Mouse (Mus musculus): Measurements from ENCODE around the gene Tiam1. TPM values are rescaled to one million over a fixed set of nuclear protein-coding genes. Genes with fewer than 3 reads are reported as not detected.
A peak's percentile ranks its signal among the peaks of the same experiment; 100 is the strongest.

Tiam1 gene
- polyA plus RNA-seq, 1 experiment from 2014 or later, result 59.7 TPM

GRCm38 (mm10) chr16:89954114-89954513 is 189.5 kb downstream of the Tiam1 start:
- 68% methylated on average over 1 of the region's 1 CpGs for WGBS
- 0 out of 2 replicates have a peak overlapping the region, but pooled peaks have one; percentile 1 for H3K27ac ChIP-seq
- H3K4me2 ChIP-seq, result no peak overlapping the region

GRCm38 (mm10) chr16:89952821-89953220 is 190.7 kb downstream of the Tiam1 start:
- peaks cover 38% of the 10 kb centered on the region for H3K4me1 ChIP-seq (replicated peaks)
- H3K9ac ChIP-seq (replicated peaks), result no peak overlapping the region
- no peak for ATAC-seq (ENCODE audit: insufficient number of reproducible peaks, insufficient read depth, low FRiP score, low TSS enrichment, low read depth)
- no peaks in the 10 kb centered on the region for H3K27me3 ChIP-seq
- no peak overlapping the region for H3K4me2 ChIP-seq
- no peak overlapping the region for H3K4me3 ChIP-seq (replicated peaks)
- H3K36me3 ChIP-seq, result peaks cover 23% of the 10 kb centered on the region; the same call in 1 of the 2 replicates
- no peak overlapping the region for H3K27ac ChIP-seq
- no peaks in the 10 kb centered on the region for H3K9me3 ChIP-seq
- 80% methylated on average over 5 of the region's 5 CpGs for WGBS

More at GRCm38 (mm10) chr16:89954114-89954513, 189.5 kb downstream of the Tiam1 start:
- H3K9me3 ChIP-seq, result no peaks in the 10 kb centered on the region
- peaks cover 23% of the 10 kb centered on the region; the same call in 1 of the 2 replicates for H3K36me3 ChIP-seq
- H3K4me1 ChIP-seq (replicated peaks), result peaks cover 46% of the 10 kb centered on the region
- H3K9ac ChIP-seq (replicated peaks), result no peak overlapping the region
- no peak for ATAC-seq (ENCODE audit: insufficient number of reproducible peaks, insufficient read depth, low FRiP score, low TSS enrichment, low read depth)
- no peaks in the 10 kb centered on the region for H3K27me3 ChIP-seq
- no peak overlapping the region for H3K4me3 ChIP-seq (replicated peaks)

GRCm38 (mm10) chr16:89950754-89951153 is 192.8 kb downstream of the Tiam1 start:
- peaks cover 37% of the 10 kb centered on the region for H3K4me1 ChIP-seq (replicated peaks)
- no peak overlapping the region for H3K27ac ChIP-seq
- no peak for ATAC-seq (ENCODE audit: insufficient number of reproducible peaks, insufficient read depth, low FRiP score, low TSS enrichment, low read depth)
- H3K4me3 ChIP-seq (replicated peaks), result no peak overlapping the region
- 63% methylated on average over 8 of the region's 8 CpGs for WGBS
- peaks cover 23% of the 10 kb centered on the region; the same call in 1 of the 2 replicates for H3K36me3 ChIP-seq
- no peaks in the 10 kb centered on the region for H3K27me3 ChIP-seq
- no peak overlapping the region for H3K9ac ChIP-seq (replicated peaks)
- no peak overlapping the region for H3K4me2 ChIP-seq
- no peaks in the 10 kb centered on the region for H3K9me3 ChIP-seq

GRCm38 (mm10) chr16:89950251-89950650 is 193.3 kb downstream of the Tiam1 start:
- Histone ChIP-seq H3K36me3 (peaks cover 19% of the 10 kb centered on the region; the same call in 1 of the 2 replicates), H3K4me2 (no peak overlapping the region), H3K4me1 (replicated peaks) (peaks cover 42% of the 10 kb centered on the region), H3K27me3 (no peaks in the 10 kb centered on the region), H3K9me3 (no peaks in the 10 kb centered on the region), H3K4me3 (replicated peaks) (no peak overlapping the region), H3K9ac (replicated peaks) (no peak overlapping the region), H3K27ac (no peak overlapping the region)
- WGBS, result 86% methylated on average over 6 of the region's 6 CpGs
- ATAC-seq (ENCODE audit: insufficient number of reproducible peaks, insufficient read depth, low FRiP score, low TSS enrichment, low read depth), result no peak

- H3K4me3 ChIP-seq (replicated peaks), result no peak overlapping the region
- no peak for ATAC-seq (ENCODE audit: insufficient number of reproducible peaks, insufficient read depth, low FRiP score, low TSS enrichment, low read depth)
- peak overlapping the region; percentile 29; the same call in 1 of the 2 replicates for H3K27ac ChIP-seq
- H3K4me1 ChIP-seq (replicated peaks), result peaks cover 47% of the 10 kb centered on the region
- H3K9me3 ChIP-seq, result no peaks in the 10 kb centered on the region
- 96% methylated on average over 1 of the region's 1 CpGs for WGBS
- H3K9ac ChIP-seq (replicated peaks), result no peak overlapping the region
- H3K27me3 ChIP-seq, result no peaks in the 10 kb centered on the region
- peaks cover 11% of the 10 kb centered on the region; the same call in 1 of the 2 replicates for H3K36me3 ChIP-seq
- no peak overlapping the region for H3K4me2 ChIP-seq
These were observed 195.5 kb downstream of the Tiam1 start for GRCm38 (mm10) chr16:89948040-89948439.

- 89% methylated on average over 11 of the region's 11 CpGs for WGBS
- Histone ChIP-seq H3K9ac (replicated peaks) (no peak overlapping the region), H3K4me3 (replicated peaks) (no peak overlapping the region), H3K4me2 (no peak overlapping the region), H3K27me3 (no peaks in the 10 kb centered on the region), H3K36me3 (no peaks in the 10 kb centered on the region; the same call in 1 of the 2 replicates), H3K9me3 (no peaks in the 10 kb centered on the region), H3K4me1 (replicated peaks) (peaks cover 58% of the 10 kb centered on the region), H3K27ac (no peak overlapping the region)
- no peak for ATAC-seq (ENCODE audit: insufficient number of reproducible peaks, insufficient read depth, low FRiP score, low TSS enrichment, low read depth)
These were observed 196.8 kb downstream of the Tiam1 start for GRCm38 (mm10) chr16:89946816-89947215.

- H3K4me3 ChIP-seq (replicated peaks), result no peak overlapping the region
- ATAC-seq (ENCODE audit: insufficient number of reproducible peaks, insufficient read depth, low FRiP score, low TSS enrichment, low read depth), result peak; percentile 48; the same call in 1 of the 2 replicates
- no peaks in the 10 kb centered on the region; the same call in 1 of the 2 replicates for H3K36me3 ChIP-seq
- H3K9me3 ChIP-seq, result 0 out of 2 replicates have a peak, but pooled peaks cover 4% of the 10 kb centered on the region
- H3K27me3 ChIP-seq, result no peaks in the 10 kb centered on the region
- no peak overlapping the region for H3K9ac ChIP-seq (replicated peaks)
- 10% methylated on average over 19 of the region's 19 CpGs for WGBS
- peaks cover 59% of the 10 kb centered on the region for H3K4me1 ChIP-seq (replicated peaks)
- peak overlapping the region; percentile 64 for H3K27ac ChIP-seq
- peak overlapping the region; percentile 26 for H3K4me2 ChIP-seq
These were observed 198.8 kb downstream of the Tiam1 start for GRCm38 (mm10) chr16:89944604-89945283.

- 0 out of 2 replicates have a peak, but pooled peaks cover 4% of the 10 kb centered on the region for H3K9me3 ChIP-seq
- no peaks in the 10 kb centered on the region; the same call in 1 of the 2 replicates for H3K36me3 ChIP-seq
- no peaks in the 10 kb centered on the region for H3K27me3 ChIP-seq
- H3K4me3 ChIP-seq (replicated peaks), result no peak overlapping the region
- WGBS, result 16% methylated on average over 6 of the region's 6 CpGs
- no peak for ATAC-seq (ENCODE audit: insufficient number of reproducible peaks, insufficient read depth, low FRiP score, low TSS enrichment, low read depth)
- peak overlapping the region; percentile 26 for H3K4me2 ChIP-seq
- peak overlapping the region; percentile 64 for H3K27ac ChIP-seq
- H3K4me1 ChIP-seq (replicated peaks), result peaks cover 60% of the 10 kb centered on the region
- no peak overlapping the region for H3K9ac ChIP-seq (replicated peaks)
These were observed 199.5 kb downstream of the Tiam1 start for GRCm38 (mm10) chr16:89944050-89944449.

- H3K4me2 ChIP-seq, result 0 out of 2 replicates have a peak overlapping the region, but pooled peaks have one; percentile 26
- no peaks in the 10 kb centered on the region; the same call in 1 of the 2 replicates for H3K36me3 ChIP-seq
- 0 out of 2 replicates have a peak, but pooled peaks cover 4% of the 10 kb centered on the region for H3K9me3 ChIP-seq
- peak overlapping the region; percentile 28; the same call in 1 of the 2 replicates for H3K9ac ChIP-seq (replicated peaks)
- WGBS, result 42% methylated on average over 19 of the region's 19 CpGs
- H3K27me3 ChIP-seq, result no peaks in the 10 kb centered on the region
- H3K27ac ChIP-seq, result no peak overlapping the region; the same call in 1 of the 2 replicates
- ATAC-seq (ENCODE audit: insufficient number of reproducible peaks, insufficient read depth, low FRiP score, low TSS enrichment, low read depth), result no peak
- peaks cover 65% of the 10 kb centered on the region for H3K4me1 ChIP-seq (replicated peaks)
- H3K4me3 ChIP-seq (replicated peaks), result no peak overlapping the region
These were observed 200.2 kb downstream of the Tiam1 start for GRCm38 (mm10) chr16:89943267-89943971.

- Histone ChIP-seq H3K27ac (no peak overlapping the region), H3K4me3 (replicated peaks) (no peak overlapping the region), H3K9ac (replicated peaks) (no peak overlapping the region), H3K27me3 (no peaks in the 10 kb centered on the region), H3K4me1 (replicated peaks) (peaks cover 54% of the 10 kb centered on the region), H3K36me3 (no peaks in the 10 kb centered on the region; the same call in 1 of the 2 replicates), H3K9me3 (0 out of 2 replicates have a peak, but pooled peaks cover 4% of the 10 kb centered on the region), H3K4me2 (no peak overlapping the region)
- no peak for ATAC-seq (ENCODE audit: insufficient number of reproducible peaks, insufficient read depth, low FRiP score, low TSS enrichment, low read depth)
- WGBS, result 88% methylated on average over 8 of the region's 8 CpGs
These were observed 202.9 kb downstream of the Tiam1 start for GRCm38 (mm10) chr16:89940696-89941095.

GRCm38 (mm10) chr16:89938277-89938676 is 205.3 kb downstream of the Tiam1 start:
- no peak for ATAC-seq (ENCODE audit: insufficient number of reproducible peaks, insufficient read depth, low FRiP score, low TSS enrichment, low read depth)
- no peak overlapping the region for H3K9ac ChIP-seq (replicated peaks)
- no peak overlapping the region for H3K4me2 ChIP-seq
- H3K4me3 ChIP-seq (replicated peaks), result no peak overlapping the region
- H3K9me3 ChIP-seq, result 0 out of 2 replicates have a peak, but pooled peaks cover 4% of the 10 kb centered on the region
- H3K27ac ChIP-seq, result no peak overlapping the region
- no peaks in the 10 kb centered on the region; the same call in 1 of the 2 replicates for H3K36me3 ChIP-seq
- peaks cover 41% of the 10 kb centered on the region for H3K4me1 ChIP-seq (replicated peaks)
- WGBS, result 66% methylated on average over 7 of the region's 7 CpGs
- no peaks in the 10 kb centered on the region for H3K27me3 ChIP-seq
